ENCODE assay signal across 7 mouse cellular contexts in the genomic region with DNA sequence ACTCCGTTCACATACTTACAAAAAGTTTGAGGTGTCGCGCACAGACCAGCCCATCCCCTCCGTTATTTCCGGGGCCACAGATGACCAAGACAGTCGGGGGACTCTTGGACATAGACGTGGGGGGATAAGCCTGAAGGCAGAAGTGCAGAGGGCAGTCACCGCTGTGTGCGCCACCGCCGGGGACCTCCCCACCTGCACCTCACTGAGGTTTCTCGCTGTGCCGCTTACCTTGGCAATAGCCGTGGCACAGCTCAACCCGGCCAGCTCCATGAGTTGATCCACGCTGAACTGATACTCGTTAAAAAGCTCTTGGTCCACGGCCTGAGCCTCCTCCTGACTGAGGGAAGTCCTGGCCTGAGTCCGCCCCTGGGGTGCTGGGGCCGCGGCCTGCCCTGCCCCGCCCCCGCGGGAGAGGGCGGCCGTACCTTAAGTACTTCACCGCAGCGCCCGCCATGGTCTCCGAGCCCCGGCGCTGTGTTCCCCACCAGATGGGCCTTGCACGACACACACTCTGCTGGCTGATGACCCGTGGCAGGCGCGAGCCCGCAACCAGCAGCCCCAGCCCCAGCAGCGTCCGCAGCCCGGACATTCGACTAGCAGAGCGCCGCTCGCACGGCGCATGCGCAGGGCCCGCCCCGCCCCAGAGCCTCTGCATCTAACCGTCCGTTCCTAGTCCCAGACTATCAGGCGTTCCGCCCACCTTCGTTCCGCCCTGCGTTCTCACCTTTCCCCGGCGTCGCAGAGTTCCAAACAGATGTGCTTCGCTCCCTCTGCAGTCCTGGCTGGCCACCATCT. TPM values are rescaled to one million over a fixed set of nuclear protein-coding genes. Genes with fewer than 3 reads are reported as not detected.
DNase-seq lines count a peak whose midpoint lies in the region; ATAC-seq lines count a peak whose summit lies in the region.

A gene (minus strand): TSS at position 594 of the 795 bp plus-strand sequence.

- DNase-seq in adrenal gland, postnatal 25 days = peak; percentile 88
- DNase-seq in heart, adult 11 months = peak; percentile 98
- DNase-seq in kidney, adult 18-20 months = peak; percentile 89
- peak; percentile 94 for DNase-seq in limb, embryonic 11.5 days (ENCODE audit: low spot score)
- DNase-seq in midbrain, embryonic 14.5 days = peak; percentile 95
- DNase-seq in spleen, adult 18-20 months = peak; percentile 78 to 79

- H3K36me3 ChIP-seq in embryonic facial prominence, embryonic 12.5 days = peaks cover 37% of the 10 kb centered on the region
- peaks cover 8% of the 10 kb centered on the region; the same call in 1 of the 2 replicates for H3K36me3 ChIP-seq in limb, embryonic 11.5 days (ENCODE audit: control insufficient read depth, insufficient read depth, low read length)
- H3K36me3 ChIP-seq in midbrain, embryonic 14.5 days (ENCODE audit: control insufficient read depth, insufficient read depth, low read length) = peaks cover 30% of the 10 kb centered on the region

- peak within 1 kb of the TSS; percentile 90 for H3K9ac ChIP-seq in embryonic facial prominence, embryonic 12.5 days
- peak within 1 kb of the TSS; percentile 85 for H3K9ac ChIP-seq in limb, embryonic 11.5 days (ENCODE audit: low read length)
- H3K9ac ChIP-seq in midbrain, embryonic 14.5 days (replicated peaks; ENCODE audit: low read length) = peak within 1 kb of the TSS; percentile 91

- peak within 1 kb of the TSS; percentile 81 for H3K27ac ChIP-seq in embryonic facial prominence, embryonic 12.5 days
- H3K27ac ChIP-seq in limb, embryonic 11.5 days (replicated peaks; ENCODE audit: low read depth, low read length) = peak within 1 kb of the TSS; percentile 62
- H3K27ac ChIP-seq in midbrain, embryonic 14.5 days (replicated peaks; ENCODE audit: low read depth, low read length) = peak within 1 kb of the TSS; percentile 70

- H3K4me2 ChIP-seq in embryonic facial prominence, embryonic 12.5 days (replicated peaks) = peak within 1 kb of the TSS; percentile 84
- peak within 1 kb of the TSS; percentile 81 for H3K4me2 ChIP-seq in limb, embryonic 11.5 days (ENCODE audit: low read depth, severe bottlenecking)
- peak within 1 kb of the TSS; percentile 93 for H3K4me2 ChIP-seq in midbrain, embryonic 14.5 days (ENCODE audit: low read length)

- peak within 1 kb of the TSS; percentile 92 for H3K4me3 ChIP-seq in embryonic facial prominence, embryonic 12.5 days
- peak within 1 kb of the TSS; percentile 93 for H3K4me3 ChIP-seq in limb, embryonic 11.5 days (ENCODE audit: low read depth, low read length)
- peak within 1 kb of the TSS; percentile 97 for H3K4me3 ChIP-seq in midbrain, embryonic 14.5 days (replicated peaks; ENCODE audit: low read depth, low read length)

- H3K4me1 ChIP-seq in embryonic facial prominence, embryonic 12.5 days = peaks cover 10% of the 10 kb centered on the region
- H3K4me1 ChIP-seq in limb, embryonic 11.5 days (ENCODE audit: control insufficient read depth, insufficient read depth, low read length) = peaks cover 8% of the 10 kb centered on the region
- H3K4me1 ChIP-seq in midbrain, embryonic 14.5 days (ENCODE audit: control insufficient read depth, insufficient read depth, low read length) = peaks cover 10% of the 10 kb centered on the region

- H3K27me3 ChIP-seq in embryonic facial prominence, embryonic 12.5 days = no peaks in the 10 kb centered on the region
- no peaks in the 10 kb centered on the region for H3K27me3 ChIP-seq in limb, embryonic 11.5 days (ENCODE audit: control insufficient read depth, insufficient read depth, low read length)
- H3K27me3 ChIP-seq in midbrain, embryonic 14.5 days (ENCODE audit: control insufficient read depth, insufficient read depth, low read length) = no peaks in the 10 kb centered on the region

- peak; percentile 91 for ATAC-seq in embryonic facial prominence, embryonic 12.5 days (ENCODE audit: insufficient number of reproducible peaks, insufficient read depth, low FRiP score, low TSS enrichment)
- ATAC-seq in limb, embryonic 11.5 days (ENCODE audit: insufficient number of reproducible peaks, low FRiP score, low TSS enrichment, low read depth) = peak; percentile 90
- peak; percentile 91 for ATAC-seq in midbrain, embryonic 14.5 days (ENCODE audit: low FRiP score, low TSS enrichment)

- under 1% methylated on average over 60 of the region's 60 CpGs for WGBS in embryonic facial prominence, embryonic 12.5 days
- WGBS in limb, embryonic 11.5 days = 1% methylated on average over 58 of the region's 60 CpGs
- WGBS in midbrain, embryonic 14.5 days = 1% methylated on average over 60 of the region's 60 CpGs

- no peaks in the 10 kb centered on the region for H3K9me3 ChIP-seq in embryonic facial prominence, embryonic 12.5 days
- H3K9me3 ChIP-seq in limb, embryonic 11.5 days (ENCODE audit: control insufficient read depth, low read length) = no peaks in the 10 kb centered on the region
- no peaks in the 10 kb centered on the region for H3K9me3 ChIP-seq in midbrain, embryonic 14.5 days (ENCODE audit: control insufficient read depth, low read length)

RNA-seq across cellular contexts. Expression of the gene that starts here (rescaled TPM):
- 126 and 140 TPM in 2 replicates for total RNA-seq in adrenal gland, postnatal 25 days (2021)
- polyA plus RNA-seq in embryonic facial prominence, embryonic 12.5 days (2016; fragmentation: Nextera tagmentation; extraction: Ambion mirVana) = 183 and 187 TPM in 2 replicates
- polyA plus RNA-seq in limb, embryonic 11.5 days (2014; fragmentation: Nextera tagmentation; extraction: Ambion mirVana) = 171 and 172 TPM in 2 replicates
- 150 and 172 TPM in 2 replicates for polyA plus RNA-seq in midbrain, embryonic 14.5 days (2014; fragmentation: Nextera tagmentation; extraction: Ambion mirVana)

Comparison
In these comparisons a context has a peak if more than half of its experiments do, and no peak if none do; other contexts are left out.
1. Peak in every context shown above with its lines: DNase-seq, ATAC-seq, H3K4me3 ChIP-seq and H3K27ac ChIP-seq.